Mouse (Mus musculus) neutrophil, adult 5-6 weeks (primary cell): ENCODE measurements around the gene Klra4. TPM values are rescaled to one million over a fixed set of nuclear protein-coding genes. Genes with fewer than 3 reads are reported as not detected.
A peak's percentile ranks its signal among the peaks of the same experiment; 100 is the strongest.
"Not testable (repeated sequence)": the region's sequence is repeated elsewhere in the genome, so short reads cannot be mapped to it uniquely, and the experiment has no call there.

ENCODE experiments used
- ATAC-seq: fragments of 151-379, 151-347 bp; 2 replicates; pipeline ENCODE4 v1.8.0; 2017; ENCODE audit warnings: mild to moderate bottlenecking, moderate TSS enrichment; ENCODE audit not compliant: insufficient number of reproducible peaks, poor library complexity, low FRiP score, severe bottlenecking; ENCODE audit errors: extremely low read depth
- total RNA-seq: library from RNA; stranded (forward); fragments of 200-1000 nt; gene quantifications from 2 replicates; pipeline ENCODE4 v1.2.3, GENCODE M21; 2017

The Klra4 gene
- 0.37 and 1.6 TPM in 2 replicates for total RNA-seq

GRCm38 (mm10) chr6:130067171-130067570 lies at the start of gene Klra4:
Gene Klra4 (minus strand): TSS chr6:130067271.
- not testable (repeated sequence) for ATAC-seq

- ATAC-seq = no peak
These were observed 43.4 kb upstream of the Klra4 start for GRCm38 (mm10) chr6:130110485-130110884.

- ATAC-seq = not testable (repeated sequence)
These were observed 35.7 kb upstream of the Klra4 start for GRCm38 (mm10) chr6:130102743-130103142.

- ATAC-seq = peak; percentile 67; the same call in 1 of the 2 replicates
These were observed 25.4 kb upstream of the Klra4 start for GRCm38 (mm10) chr6:130092336-130092948.

- no peak for ATAC-seq
These were observed 1.9 kb downstream of the Klra4 start for GRCm38 (mm10) chr6:130065196-130065595.

GRCm38 (mm10) chr6:130035146-130035545 lies 31.9 kb downstream of the Klra4 start:
- not testable (repeated sequence) for ATAC-seq

- ATAC-seq = not testable (repeated sequence)
These were observed 35.5 kb downstream of the Klra4 start for GRCm38 (mm10) chr6:130031493-130032089.

GRCm38 (mm10) chr6:130026854-130027253 lies 40.2 kb downstream of the Klra4 start, which contains the start of gene Klra6:
Gene Klra6 (minus strand): TSS chr6:130026954.
- no peak for ATAC-seq

Other genes starting within 250 kb of the Klra4 start
- not detected in 2 replicates for gene Gm17631, start 204.6 kb downstream of the Klra4 start, total RNA-seq
- 43.4 and 44.9 TPM in 2 replicates for gene Klra17, start 190.6 kb downstream of the Klra4 start, total RNA-seq
- not detected in 2 replicates for gene Klra5, start 149.6 kb downstream of the Klra4 start, total RNA-seq
- not detected in 2 replicates for gene Klra6, start 40.3 kb downstream of the Klra4 start, total RNA-seq
- 4.4 and 5.2 TPM in 2 replicates for gene Klra8, start 62.6 kb upstream of the Klra4 start, total RNA-seq
- gene Klra9, start 125.8 kb upstream of the Klra4 start, total RNA-seq = 1.7 and 2.6 TPM in 2 replicates
- 3.4 and 3.6 TPM in 2 replicates for gene Klra7, start 166.1 kb upstream of the Klra4 start, total RNA-seq
- gene Klra10, start 214.7 kb upstream of the Klra4 start, total RNA-seq = 0.93 and 2.5 TPM in 2 replicates